Mouse (Mus musculus) right cerebral cortex, postnatal 4 days (tissue): ENCODE measurements around the gene Kcnab3.
"Not testable (repeated sequence)": the region's sequence is repeated elsewhere in the genome, so short reads cannot be mapped to it uniquely, and the experiment has no call there.

Experiments
- DNase-seq: peaks from one replicate; pipeline ENCODE4 v3.0.0-alpha.2; 2022

The Kcnab3 gene

GRCm38 (mm10) chr11:69325628-69326407, at the start of gene Kcnab3:
Kcnab3 (plus strand) TSS chr11:69326258.
- peak; percentile 75 for DNase-seq

- DNase-seq: no peak
These were observed 48.8 kb upstream of the Kcnab3 start for GRCm38 (mm10) chr11:69277267-69277666.

- no peak for DNase-seq
These were observed 34.9 kb upstream of the Kcnab3 start for GRCm38 (mm10) chr11:69291111-69291510.

GRCm38 (mm10) chr11:69295286-69295685, 30.8 kb upstream of the Kcnab3 start:
- no peak for DNase-seq

GRCm38 (mm10) chr11:69297799-69298198, 28.3 kb upstream of the Kcnab3 start:
- no peak for DNase-seq

GRCm38 (mm10) chr11:69298231-69298630, 27.8 kb upstream of the Kcnab3 start:
- DNase-seq: no peak

- DNase-seq: no peak
These were observed 23.2 kb upstream of the Kcnab3 start for GRCm38 (mm10) chr11:69302817-69303216.

- no peak for DNase-seq
These were observed 20.8 kb upstream of the Kcnab3 start for GRCm38 (mm10) chr11:69305291-69305690.

- no peak for DNase-seq
These were observed 20.0 kb upstream of the Kcnab3 start for GRCm38 (mm10) chr11:69306039-69306438.

GRCm38 (mm10) chr11:69311266-69311665, 14.8 kb upstream of the Kcnab3 start:
- DNase-seq: no peak

- DNase-seq: no peak
These were observed 9.7 kb upstream of the Kcnab3 start for GRCm38 (mm10) chr11:69316361-69316760.

- not testable (repeated sequence) for DNase-seq
These were observed 8.1 kb upstream of the Kcnab3 start for GRCm38 (mm10) chr11:69318000-69318399.

GRCm38 (mm10) chr11:69321580-69321979, 4.5 kb upstream of the Kcnab3 start:
- DNase-seq: no peak

GRCm38 (mm10) chr11:69322010-69322409, 4.0 kb upstream of the Kcnab3 start:
- no peak for DNase-seq

GRCm38 (mm10) chr11:69322693-69323471, 3.2 kb upstream of the Kcnab3 start:
- no peak for DNase-seq

GRCm38 (mm10) chr11:69323667-69324111, 2.4 kb upstream of the Kcnab3 start, which contains the start of the genes Cntrob and Trappc1:
Cntrob (minus strand) TSS chr11:69323775.
Trappc1 (plus strand) TSS chr11:69323980.
- DNase-seq: peak; percentile 98

- DNase-seq: no peak
These were observed 1.3 kb upstream of the Kcnab3 start for GRCm38 (mm10) chr11:69324749-69325148.

- peak; percentile 43 for DNase-seq
These were observed 524 bp downstream of the Kcnab3 start for GRCm38 (mm10) chr11:69326408-69327156.

- DNase-seq: no peak
These were observed 1.0 kb downstream of the Kcnab3 start for GRCm38 (mm10) chr11:69327157-69327442.

GRCm38 (mm10) chr11:69327648-69328047, 1.6 kb downstream of the Kcnab3 start:
- DNase-seq: no peak

GRCm38 (mm10) chr11:69328517-69328916, 2.5 kb downstream of the Kcnab3 start:
- DNase-seq: no peak

- DNase-seq: no peak
These were observed 5.1 kb downstream of the Kcnab3 start for GRCm38 (mm10) chr11:69331152-69331551.

- DNase-seq: peak; percentile 85
These were observed 5.9 kb downstream of the Kcnab3 start for GRCm38 (mm10) chr11:69331929-69332405.
